Mouse (Mus musculus) adrenal gland (tissue): ENCODE data around the gene Tbca.

ENCODE experiments used
- intact Hi-C: fragments of 180-260 bp; cut with DNase I; formaldehyde crosslinking; loops from one replicate; pipeline ENCODE4 v1.15.1; 2025
- long read RNA-seq, 2 experiments: library from polyadenylated mRNA; unstranded; transcript quantifications; one replicate each; pipeline ENCODE4 v2.0.0; 2020; ENCODE audit warnings: borderline replicate concordance in 1 of 2; ENCODE audit not compliant: insufficient replicate concordance in 1 of 2

The Tbca gene
- long read RNA-seq, experiment 1, transcript Tbca-201 (4 exons, 559 nt): major isoform, 81 of 82 reads
- long read RNA-seq, experiment 1, partial matches to known transcripts: 0 of 82 reads
- long read RNA-seq, experiment 1, other reads (novel, unspliced or antisense): 1 of 82 reads
- long read RNA-seq, experiment 2, transcript Tbca-201 (4 exons, 559 nt): major isoform, 83 of 87 reads
- long read RNA-seq, experiment 2, partial matches to known transcripts: 1 of 87 reads
- long read RNA-seq, experiment 2, other reads (novel, unspliced or antisense): 2 of 87 reads

GRCm38 (mm10) chr13:94788771-94789649 is at the start of gene Tbca:
Tbca (plus strand) TSS chr13:94788910.
- intact Hi-C loops: no loop called here

- intact Hi-C loops: no loop called here
Measured at GRCm38 (mm10) chr13:94745176-94745575, 43.5 kb upstream of the Tbca start.

DNA sequence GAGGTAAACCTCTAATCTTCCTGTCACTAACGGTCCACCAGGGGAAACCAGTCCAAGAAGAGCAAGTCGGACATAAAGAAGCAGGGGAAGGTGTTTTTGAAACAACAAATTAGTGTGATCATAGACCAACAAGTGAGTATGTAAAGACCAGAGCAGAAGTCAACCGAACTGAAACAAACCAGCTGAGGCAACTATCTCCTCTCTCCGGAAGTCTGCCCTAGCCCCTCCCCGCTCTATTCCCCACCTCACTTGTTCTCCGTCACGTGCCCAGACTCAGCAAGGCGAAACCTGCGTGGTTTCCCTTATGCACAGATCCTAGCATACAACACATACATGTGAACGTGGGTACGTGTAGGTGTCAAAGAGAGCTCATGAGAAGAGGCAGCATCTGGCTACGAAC is 22.9 kb upstream of the Tbca start:
- intact Hi-C loops: no loop called here

GRCm38 (mm10) chr13:94768460-94769154 is 20.1 kb upstream of the Tbca start:
- intact Hi-C loops: no loop called here

DNA sequence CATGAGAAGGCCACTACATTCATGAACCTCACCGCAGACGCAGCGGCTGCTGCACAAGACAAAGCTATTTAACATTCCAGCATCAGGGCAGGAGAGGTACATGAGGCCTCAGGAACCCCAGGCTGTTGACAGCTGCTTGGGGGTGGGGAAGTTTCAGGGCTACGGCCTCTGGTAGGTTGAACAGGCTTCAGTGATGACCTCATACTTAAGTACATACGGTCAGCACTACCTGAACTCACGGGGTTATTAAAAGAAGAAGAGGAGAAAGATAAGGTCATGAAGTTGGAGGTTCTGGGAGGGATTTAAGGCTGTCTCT is 19.6 kb upstream of the Tbca start:
- intact Hi-C loops: no loop called here

DNA sequence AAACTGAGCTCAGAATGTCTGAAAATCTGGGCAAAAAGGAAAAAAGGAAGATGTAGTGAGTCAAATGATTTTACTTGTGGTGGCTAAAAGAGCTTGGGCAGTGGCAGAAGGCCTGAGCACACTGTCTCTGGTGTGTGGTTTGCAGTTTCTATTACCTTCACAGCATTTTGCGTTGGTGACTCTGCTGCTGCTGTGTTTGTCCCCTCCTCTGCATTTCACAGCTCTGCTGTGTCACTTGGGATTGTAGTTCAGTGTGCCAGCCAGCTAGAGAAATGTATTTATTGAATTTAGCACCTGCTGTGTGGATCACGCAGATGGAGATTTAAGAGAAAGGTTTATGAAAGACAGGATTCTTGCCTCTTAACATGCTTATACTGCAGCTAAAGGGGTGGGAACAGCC is 1.8 kb upstream of the Tbca start:
- intact Hi-C loops: no loop called here

- intact Hi-C loops: no loop called here
Measured at GRCm38 (mm10) chr13:94794689-94795088, 6.0 kb downstream of the Tbca start.

DNA sequence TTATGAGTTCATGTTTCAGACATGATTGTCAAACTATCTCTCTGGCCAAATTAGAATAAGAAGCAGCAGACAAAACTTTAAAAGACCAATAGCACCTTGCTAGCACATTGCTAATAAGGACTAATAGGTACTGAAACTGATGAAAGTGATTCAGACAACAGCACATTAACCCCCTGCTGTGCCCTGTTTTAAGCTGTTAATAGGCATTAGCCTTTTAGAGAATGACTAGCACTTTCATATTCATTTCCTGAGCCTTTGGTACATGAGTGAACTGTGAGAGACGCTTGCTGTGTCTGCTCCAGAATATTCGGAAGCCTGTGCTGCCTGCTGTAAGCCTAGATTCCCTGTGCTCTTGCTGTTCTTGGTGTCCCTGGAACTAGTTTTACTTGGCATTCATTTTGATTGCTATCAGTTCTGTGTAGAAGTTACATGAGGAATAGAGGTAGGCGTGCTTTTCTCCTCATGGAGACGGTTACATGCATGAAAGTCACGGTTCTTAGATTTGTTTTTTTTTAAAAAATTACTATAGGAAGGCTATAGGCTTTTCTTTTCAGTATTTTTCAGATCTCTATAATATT is 14.9 kb downstream of the Tbca start:
- intact Hi-C loops: no loop called here

GRCm38 (mm10) chr13:94806315-94807179 is 17.8 kb downstream of the Tbca start:
- intact Hi-C loops: no loop called here

GRCm38 (mm10) chr13:94808596-94808995 is 19.9 kb downstream of the Tbca start:
- intact Hi-C loops: no loop called here

- intact Hi-C loops: no loop called here
Measured at GRCm38 (mm10) chr13:94809724-94810123, 21.0 kb downstream of the Tbca start.

DNA sequence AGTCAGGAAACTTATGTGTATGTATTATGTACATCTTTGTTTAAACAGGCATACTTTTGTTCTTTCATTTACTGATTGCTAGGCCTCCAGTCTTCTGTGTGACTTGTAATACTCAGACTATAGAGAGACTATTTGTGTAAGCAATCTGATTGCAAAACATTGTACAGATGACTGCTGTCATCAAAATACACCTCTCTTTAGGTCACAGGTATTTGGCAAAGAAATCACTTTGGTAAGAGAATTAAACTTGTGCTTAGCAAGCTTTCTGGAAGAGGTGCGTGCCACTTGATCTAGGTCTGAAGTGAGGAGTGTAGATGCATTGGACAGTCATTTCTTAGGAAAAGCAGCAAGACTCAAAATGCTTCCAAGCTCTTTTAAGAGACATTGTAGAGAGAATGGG is 22.7 kb downstream of the Tbca start:
- intact Hi-C loops: no loop called here

DNA sequence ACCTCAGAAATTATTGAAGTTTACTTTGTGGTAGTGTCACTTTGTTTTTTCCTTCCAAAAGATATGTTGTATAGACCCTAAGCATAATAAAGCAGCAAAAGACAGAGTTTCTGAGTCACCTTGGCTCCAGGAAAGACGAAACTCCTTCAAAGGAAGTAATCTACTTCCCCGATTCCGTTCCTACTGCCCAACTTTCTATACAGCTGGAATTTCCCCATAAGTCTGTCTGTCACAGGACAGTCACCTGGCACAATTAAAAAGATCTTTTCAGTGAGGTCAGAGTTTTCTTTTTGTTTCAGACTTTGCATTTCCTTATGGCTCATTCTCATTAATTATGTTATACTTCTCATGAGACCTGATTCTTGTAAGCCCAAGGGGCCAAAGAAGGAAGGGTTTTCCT is 25.1 kb downstream of the Tbca start:
- intact Hi-C loops: no loop called here

GRCm38 (mm10) chr13:94820516-94820915 is 31.8 kb downstream of the Tbca start:
- intact Hi-C loops: no loop called here

DNA sequence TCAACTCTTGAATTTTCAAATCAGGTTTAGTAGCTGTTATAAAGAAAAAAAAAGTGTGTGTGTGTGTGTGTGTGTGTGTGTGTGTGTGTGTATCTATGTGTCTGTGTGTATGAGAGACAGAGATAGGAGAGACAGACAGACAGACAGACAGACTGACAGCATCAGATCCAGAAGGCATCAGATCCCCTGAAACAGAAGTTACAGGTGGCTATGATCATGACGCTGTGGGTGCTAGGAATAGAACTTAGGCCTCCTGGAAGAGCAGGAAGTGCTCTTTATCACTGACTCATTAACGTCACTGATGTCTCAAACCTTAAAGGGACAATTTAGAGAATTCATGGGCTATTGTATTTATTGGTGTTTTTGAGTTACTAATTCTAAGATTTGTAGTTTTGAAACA is 32.2 kb downstream of the Tbca start:
- intact Hi-C loops: no loop called here

DNA sequence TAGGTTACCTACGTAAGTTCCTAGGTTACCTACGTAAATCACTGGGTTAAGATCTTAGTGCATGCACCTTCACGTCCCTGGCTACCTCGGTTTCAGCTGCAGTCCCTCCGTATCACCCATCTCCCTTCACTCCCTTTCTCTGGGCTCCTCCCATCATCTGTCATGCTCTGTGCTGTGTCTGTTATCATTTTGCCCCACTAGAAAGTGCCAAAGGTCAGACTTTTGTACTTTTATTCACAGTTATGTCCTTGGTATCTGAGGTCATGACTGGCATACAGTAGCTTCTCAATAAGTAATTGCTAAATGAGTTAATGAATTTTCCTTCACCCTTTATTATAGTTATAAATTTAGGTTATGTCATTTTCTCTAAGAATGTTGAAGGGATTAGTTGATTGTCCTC is 37.7 kb downstream of the Tbca start:
- intact Hi-C loops: no loop called here

- intact Hi-C loops: no loop called here
Measured at GRCm38 (mm10) chr13:94826986-94827385, 38.3 kb downstream of the Tbca start.

GRCm38 (mm10) chr13:94827847-94828246 is 39.1 kb downstream of the Tbca start:
- intact Hi-C loops: no loop called here

DNA sequence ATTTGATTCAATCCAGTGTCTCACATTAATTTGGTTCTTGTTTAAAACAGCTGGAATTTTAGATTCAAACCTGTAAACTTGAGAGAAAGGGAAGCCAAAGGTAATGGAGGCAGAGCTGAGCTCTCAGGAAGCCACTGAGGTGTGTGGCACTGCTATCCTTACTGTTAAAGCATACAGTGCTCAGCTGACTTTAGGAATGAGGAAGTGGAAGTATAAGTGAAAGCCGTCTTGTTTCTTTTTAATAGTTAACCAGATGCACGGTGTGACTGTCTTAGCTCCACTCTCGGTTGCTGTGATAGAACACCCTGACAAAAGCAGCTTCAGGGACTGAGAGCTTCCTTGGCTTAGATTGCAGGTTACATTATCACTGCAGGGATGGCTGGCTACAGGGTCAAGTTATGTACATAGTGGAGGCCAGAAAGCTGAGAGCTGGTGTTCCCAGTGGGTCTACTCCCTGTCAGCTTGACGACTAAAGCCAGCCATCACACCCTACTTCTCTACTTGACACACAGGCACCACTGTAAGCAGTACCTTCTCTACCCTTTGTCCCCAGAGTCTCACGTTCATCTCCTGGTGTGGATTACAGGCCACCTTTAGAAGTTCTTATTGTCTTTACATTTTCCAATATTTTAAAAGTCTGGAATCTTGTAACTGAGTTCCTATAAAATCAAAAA is 49.5 kb downstream of the Tbca start:
- intact Hi-C loops: no loop called here

GRCm38 (mm10) chr13:94838756-94839337 is 50.1 kb downstream of the Tbca start:
- intact Hi-C loops: no loop called here
